Mouse (Mus musculus) retina, adult 2 months (tissue): ENCODE data around the gene Rbms1.

Source experiments
- DNase-seq: peaks from one replicate; pipeline ENCODE4 v3.0.0-alpha.2; 2012; ENCODE audit warnings: low read depth, low spot score

Gene Rbms1

DNA sequence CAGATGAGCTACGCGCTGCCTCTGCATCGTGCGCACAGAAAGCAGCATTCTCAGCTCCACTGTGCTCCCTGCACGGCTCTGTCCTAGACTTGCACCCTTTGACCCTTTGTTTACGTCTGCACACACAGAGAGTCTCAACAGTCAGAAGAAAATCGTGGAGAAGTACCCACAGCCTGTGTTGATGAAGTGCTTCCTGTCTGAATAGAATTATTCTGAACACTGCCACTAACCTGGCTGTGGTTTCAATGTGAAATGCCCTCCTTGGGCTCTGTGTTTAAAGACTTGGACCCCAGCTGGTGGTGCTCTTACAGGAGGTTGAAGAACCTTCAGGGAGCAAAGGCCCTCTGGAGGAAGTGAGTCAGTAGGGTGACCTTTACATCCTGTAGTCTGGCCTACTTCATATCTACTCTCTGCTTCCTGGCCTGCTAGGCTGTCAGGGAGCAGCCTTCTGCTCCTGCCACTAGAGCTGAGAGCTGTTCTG is 153.5 kb downstream of the Rbms1 start:
- no peak for DNase-seq

DNA sequence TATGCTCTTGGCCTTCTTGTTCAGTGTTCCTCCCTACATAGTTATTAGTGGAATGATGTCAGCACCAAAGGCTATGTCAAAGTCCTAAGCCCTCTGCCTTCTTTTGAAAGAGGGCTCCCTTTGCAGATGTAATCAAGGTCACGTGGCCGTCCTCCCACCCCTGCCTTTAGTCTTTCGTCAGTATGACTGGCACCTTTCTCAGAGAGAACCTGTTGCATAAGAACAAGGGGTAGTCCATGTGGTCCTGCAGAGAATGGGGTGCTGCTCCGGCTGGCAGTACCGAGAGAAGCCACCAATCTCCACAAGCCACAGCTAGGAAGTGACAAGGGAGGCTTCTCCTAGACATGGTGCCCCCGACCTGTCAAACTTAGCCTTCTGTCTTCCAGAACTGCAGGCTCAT is 154.2 kb downstream of the Rbms1 start:
- DNase-seq, result no peak

DNA sequence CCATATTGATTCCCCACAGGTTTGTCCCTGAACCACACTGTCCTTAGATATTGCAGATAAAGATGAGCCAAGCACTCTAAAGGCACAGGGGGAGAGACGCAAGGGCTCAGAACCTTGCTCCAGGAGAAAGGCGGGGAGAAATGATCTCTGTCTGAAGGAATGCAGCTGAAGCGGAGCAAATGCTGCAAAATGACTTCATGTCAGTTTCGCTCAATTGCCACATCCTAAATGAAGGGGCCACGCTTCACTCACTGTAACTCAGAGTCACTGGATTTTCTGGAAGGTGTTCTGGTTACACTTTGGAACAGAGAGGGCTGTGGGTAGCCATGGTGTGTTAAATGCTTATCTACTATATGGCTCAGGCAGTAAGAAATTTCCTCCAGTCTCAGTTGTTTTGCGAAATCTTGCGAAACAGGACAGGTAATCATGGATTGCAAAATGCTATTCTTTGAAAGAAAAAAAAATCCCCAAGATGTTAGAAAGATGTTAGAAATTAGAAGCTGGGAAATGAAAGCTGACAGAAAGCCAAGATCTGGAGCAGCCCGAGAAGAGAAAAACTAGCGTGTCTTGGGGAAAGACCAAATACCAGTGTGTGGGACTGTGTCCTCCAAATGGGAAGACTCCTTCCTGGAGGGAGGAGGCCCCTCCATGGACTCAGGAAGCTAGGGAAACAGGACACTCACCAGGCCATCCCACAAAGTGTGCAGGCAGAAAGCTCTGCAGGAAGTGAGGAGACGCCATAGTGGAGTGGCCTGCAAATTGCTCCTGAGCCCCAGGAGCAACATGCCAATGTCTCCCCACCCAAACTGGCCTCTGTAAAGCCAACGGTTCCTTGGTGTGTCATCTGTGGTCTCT is 155.4 kb downstream of the Rbms1 start:
- no peak for DNase-seq

DNA sequence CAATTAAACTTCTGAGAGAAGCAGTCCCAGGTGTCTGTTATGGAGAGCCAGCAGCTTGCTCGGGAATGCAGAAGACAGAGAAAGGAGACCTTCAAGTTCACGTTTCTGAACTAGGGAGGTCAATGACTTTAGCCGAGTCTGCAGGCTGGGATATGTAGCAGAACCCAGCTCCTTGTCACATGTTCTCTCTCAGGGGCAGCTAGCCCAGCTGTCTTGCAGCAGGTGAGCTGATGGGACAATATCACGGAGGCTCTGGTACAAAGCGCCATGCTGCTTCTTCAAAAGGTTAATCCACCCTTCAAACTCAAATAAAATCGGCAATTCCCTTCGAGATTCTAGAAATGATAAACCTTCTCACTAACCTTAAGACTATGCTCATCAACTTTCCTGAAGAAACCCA is 158.2 kb downstream of the Rbms1 start:
- no peak for DNase-seq

GRCm38 (mm10) chr2:60803377-60803776 is 159.6 kb downstream of the Rbms1 start:
- DNase-seq, result no peak

GRCm38 (mm10) chr2:60802828-60803227 is 160.2 kb downstream of the Rbms1 start:
- no peak for DNase-seq

DNA sequence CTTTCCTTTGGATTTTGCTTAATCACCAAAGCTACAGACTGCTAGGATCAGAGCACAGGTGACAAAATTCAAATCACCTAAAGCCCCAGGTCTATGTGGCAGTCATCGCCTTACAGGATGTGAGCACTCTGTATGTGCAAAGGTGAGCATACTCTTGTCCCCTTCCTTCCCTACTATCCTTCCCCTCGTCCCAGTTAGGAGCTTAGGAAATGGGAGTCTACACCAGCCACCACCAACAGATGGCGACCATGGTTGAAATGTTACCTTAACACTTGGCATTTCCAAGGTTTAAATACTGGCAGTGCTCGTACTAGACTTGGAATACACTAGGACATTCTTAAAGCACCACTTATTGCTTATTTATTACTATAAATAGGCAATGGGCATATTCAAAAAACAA is 160.8 kb downstream of the Rbms1 start:
- DNase-seq, result peak; percentile 11

GRCm38 (mm10) chr2:60801571-60802155 is 161.3 kb downstream of the Rbms1 start:
- DNase-seq, result no peak

GRCm38 (mm10) chr2:60800921-60801558 is 162.0 kb downstream of the Rbms1 start:
- DNase-seq, result no peak

GRCm38 (mm10) chr2:60799816-60800215 is 163.2 kb downstream of the Rbms1 start:
- DNase-seq, result no peak

DNA sequence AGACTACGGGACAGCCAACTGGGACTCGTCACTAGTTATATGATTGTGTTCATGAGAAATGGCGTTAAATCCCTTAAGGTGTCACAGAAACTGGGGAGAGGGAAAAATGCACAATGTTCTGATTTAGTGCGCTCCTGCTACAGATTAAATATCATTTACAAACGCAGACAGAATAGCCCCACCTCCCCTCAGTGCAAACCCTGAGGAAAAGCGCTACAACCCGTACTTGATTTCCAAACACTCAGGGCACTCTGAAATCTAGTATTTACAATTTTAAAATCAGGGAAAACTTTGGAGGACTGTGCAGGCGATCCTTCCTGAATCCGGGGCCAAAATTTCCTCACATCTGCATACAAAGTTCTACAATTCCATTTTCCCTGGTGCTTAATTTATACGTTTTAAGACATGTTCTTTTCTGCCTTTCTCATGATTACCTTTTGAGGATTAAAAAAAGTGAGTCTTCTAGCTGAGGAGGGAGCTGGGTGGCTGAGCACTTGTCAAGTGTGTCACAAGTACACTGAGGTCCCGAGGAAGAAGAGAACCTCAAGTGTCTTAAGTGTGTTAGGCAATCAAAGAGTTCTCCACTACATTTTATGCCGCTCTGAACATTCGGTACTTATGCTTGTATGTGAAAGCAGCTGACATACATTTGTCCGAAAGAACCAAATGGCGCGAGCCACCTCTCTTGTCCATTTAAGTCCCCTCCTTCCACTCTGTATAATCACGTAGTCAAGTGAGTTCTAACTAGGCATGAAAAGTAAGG is 164.0 kb downstream of the Rbms1 start:
- no peak for DNase-seq

- no peak for DNase-seq
Measured at GRCm38 (mm10) chr2:60796969-60797669, 165.9 kb downstream of the Rbms1 start.

GRCm38 (mm10) chr2:60796616-60796968 is 166.4 kb downstream of the Rbms1 start:
- no peak for DNase-seq

- DNase-seq, result no peak
Measured at GRCm38 (mm10) chr2:60795861-60796260, 167.1 kb downstream of the Rbms1 start.

GRCm38 (mm10) chr2:60792506-60792905 is 170.5 kb downstream of the Rbms1 start:
- no peak for DNase-seq

DNA sequence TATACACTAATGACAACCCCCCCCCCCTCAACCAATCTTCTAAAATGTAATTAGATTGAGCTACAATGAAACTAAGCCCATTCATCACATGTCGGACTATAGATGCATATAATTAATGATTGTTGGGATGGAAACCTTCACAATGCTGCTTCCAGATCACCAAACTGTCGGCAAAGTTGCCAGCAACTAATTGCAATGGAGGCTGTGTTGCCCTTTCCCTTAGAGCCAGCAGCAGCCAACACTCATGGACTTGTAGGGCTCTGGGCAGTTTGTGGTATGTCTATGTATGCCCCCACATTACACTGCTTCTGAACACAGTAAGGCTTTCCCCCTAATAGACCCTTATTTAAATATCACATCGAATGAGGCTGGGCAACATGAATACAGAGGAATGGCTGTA is 173.9 kb downstream of the Rbms1 start:
- DNase-seq, result no peak

- DNase-seq, result no peak
Measured at GRCm38 (mm10) chr2:60788173-60788908, 174.7 kb downstream of the Rbms1 start.

DNA sequence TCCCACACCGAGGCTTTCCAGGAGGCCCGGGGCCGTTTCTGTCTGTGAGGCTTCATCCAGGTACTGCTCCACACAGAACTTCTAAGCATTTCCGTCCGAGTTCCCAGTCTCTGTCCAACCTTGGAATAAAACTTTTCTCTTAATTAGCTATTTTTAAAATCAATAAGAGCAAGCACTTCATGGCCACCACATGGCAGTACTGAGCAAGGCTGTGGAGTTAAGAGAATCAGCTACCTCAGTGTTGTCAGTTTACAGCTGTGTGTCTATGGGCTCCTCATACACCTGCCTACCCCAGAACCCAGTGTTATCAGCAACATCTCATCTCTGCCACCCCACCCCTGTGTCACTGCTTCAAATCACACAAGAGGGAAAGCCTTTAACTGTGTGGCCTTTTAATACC is 175.9 kb downstream of the Rbms1 start:
- no peak for DNase-seq

DNA sequence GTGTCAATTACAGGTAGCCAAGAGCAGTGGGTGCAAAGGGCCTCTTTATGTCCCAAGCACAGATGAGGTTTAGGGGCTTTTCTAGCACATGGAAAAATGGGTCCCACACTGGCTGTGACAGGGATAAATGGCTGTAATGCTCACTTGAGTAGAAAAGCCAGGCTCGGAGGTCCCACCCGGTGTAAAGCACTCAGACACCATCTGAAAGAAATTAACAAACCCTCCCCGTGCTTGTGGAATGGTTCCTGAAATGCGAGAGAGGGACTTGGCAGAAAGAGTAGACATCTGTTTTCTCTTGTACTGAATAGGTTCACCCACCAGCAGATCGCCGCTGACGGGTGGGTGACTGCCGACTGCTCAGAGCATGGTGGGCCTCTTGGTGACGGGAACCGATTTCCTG is 176.7 kb downstream of the Rbms1 start:
- DNase-seq, result no peak

GRCm38 (mm10) chr2:60774501-60774900 is 188.5 kb downstream of the Rbms1 start:
- DNase-seq, result no peak

GRCm38 (mm10) chr2:60773592-60773991 is 189.4 kb downstream of the Rbms1 start:
- no peak for DNase-seq
